Mouse (Mus musculus): ENCODE measurements around the gene Bcl11a.

DNA sequence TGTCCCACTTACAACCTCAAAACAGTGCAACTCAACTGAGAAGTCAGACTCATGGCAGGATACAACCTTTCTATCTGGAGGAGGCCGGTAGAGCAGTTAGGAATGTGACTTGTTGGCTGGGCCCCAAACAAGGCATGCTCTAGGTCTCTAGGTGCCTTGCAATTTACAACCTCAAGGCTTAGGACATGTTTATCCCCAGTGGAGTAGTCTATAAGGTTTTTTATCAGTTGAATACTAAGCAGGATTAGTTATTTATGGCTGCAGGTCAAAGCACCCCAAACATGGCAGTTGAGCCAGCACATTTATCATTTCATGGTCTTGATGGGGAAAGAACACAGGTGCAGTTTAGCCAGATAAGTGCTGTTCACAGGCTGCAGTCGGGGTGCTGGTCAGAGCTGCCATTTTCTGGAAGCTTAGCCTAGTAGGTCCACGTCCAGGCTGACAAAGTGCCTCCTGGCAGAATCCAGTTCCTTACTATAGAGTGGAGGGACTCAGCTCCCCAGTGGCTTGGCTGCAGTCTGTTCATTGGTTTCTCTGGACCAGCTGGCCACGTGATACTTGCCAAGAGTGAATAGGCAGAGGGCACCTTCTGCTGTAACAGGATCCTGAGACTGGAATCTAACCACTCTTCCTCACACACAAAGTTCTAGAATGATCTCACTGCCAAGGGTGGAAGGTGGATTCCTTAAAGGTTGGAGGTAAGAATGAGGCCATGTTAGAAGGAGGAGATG lies 118.8 kb downstream of the Bcl11a start:
- TF ChIP-seq GATA1 (IDR thresholded peaks at IDR 0.05; ENCODE audit: low read length), result no peak
- no peak for TF ChIP-seq TAL1 (IDR thresholded peaks at IDR 0.05; ENCODE audit: low read length)

Measured in erythroblast, embryonic 14.5 days (primary cell).